Mouse (Mus musculus): Measurements from ENCODE around the gene Cd37.

DNA sequence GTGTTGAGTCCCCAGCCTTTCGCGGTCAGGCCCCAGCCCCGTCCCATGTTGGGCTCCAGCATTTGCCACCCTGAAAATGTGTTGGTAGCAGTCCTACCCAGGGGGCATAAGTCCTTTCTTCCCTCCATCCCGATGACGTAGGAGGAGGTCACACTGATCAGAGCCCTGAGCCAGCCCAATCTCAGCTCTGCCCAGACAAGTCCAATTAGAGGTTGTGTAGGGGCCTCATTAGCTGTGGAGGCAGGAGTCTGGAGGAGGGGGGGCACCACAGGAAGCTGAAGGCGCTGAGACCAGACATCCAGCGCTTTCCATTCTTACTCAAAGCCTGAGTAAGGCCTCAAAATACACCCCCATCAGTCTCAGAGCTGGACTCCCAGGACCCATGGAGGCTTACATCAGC, 53.0 kb downstream of the Cd37 start:
- no peak for TF ChIP-seq POLR2A (IDR thresholded peaks at IDR 0.05; ENCODE audit: low read depth, low read length)
- TF ChIP-seq CTCF (conservative IDR thresholded peaks at IDR 0.05; ENCODE audit: insufficient read depth, insufficient read length, low read depth, low read length) = no peak
